Comparison of ENCODE assay signal across 10 mouse cellular contexts in the genomic region with DNA sequence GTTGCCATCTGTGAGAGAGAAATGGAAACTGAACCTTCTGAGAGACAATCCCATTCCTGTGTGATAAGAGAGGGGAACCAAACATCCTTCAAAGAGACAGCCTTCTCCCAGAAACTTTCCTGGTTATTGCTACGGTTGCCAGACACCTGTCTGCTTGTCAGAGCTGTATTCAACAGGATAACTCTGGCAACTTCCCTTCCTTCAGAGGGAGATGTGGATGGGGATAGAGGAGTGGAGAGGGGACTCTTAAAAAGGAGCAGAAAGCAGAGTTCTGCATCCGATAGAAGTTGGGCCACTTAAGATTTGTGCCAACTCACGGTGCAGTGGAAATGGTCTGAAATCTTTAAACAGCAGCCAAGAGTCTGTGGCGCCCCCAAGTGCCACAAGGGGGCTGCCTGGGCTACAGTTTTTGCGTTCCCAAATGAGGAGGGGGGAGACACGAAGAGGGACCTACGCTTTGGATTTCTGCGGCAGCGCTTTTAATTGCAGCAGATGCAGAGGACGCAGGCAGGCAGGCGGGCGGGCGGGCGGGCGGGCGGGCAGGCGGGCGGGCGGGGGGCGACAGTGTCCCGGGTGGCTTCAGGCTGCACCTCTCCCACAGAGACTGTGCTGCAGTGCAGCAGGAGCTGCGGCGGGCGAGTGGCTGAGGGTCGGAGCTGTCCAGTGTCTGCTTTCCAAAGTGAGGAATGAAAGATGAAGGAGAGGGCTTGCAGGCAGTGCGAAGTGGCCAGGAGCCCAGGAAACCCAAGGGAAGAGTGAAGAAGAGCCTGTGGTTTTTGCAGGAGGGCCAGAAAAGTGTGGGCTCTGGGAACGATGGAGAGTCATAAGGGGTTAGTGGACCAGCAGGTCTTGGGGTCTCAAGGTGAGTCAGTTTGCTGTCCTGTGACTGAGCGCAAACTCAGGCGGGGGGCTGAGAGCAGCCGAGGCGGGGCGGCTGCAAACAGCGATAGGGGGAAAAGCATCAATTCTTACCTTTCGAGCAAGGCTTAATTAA. TPM values are rescaled to one million over a fixed set of nuclear protein-coding genes. Genes with fewer than 3 reads are reported as not detected.
DNase-seq lines count a peak whose midpoint lies in the region; ATAC-seq and TF ChIP-seq lines count a peak whose summit lies in the region.
"Had no signal": no experiment of that assay in that cellular context is flagged by ENCODE, and none has a peak within 500 bp of the region (broad histone marks: within the 10 kb centered on the region; RNA-seq: fewer than 3 reads in every experiment).

No protein-coding gene starts in this region.

- intact Hi-C loops in heart, postnatal 10 days (cut with DNase I), result no loop called here

- peaks cover 56% of the 10 kb centered on the region for H3K36me3 ChIP-seq in heart, embryonic 12.5 days
- peaks cover 99% of the 10 kb centered on the region for H3K36me3 ChIP-seq in embryonic facial prominence, embryonic 10.5 days (replicated peaks)
- H3K36me3 ChIP-seq in hindbrain, postnatal 0 days (ENCODE audit: insufficient read depth, low read length), result peaks cover 16% of the 10 kb centered on the region; the same call in 1 of the 2 replicates
- H3K36me3 ChIP-seq in midbrain, embryonic 16.5 days (ENCODE audit: control insufficient read depth, insufficient read depth, low read length), result peaks cover 40% of the 10 kb centered on the region

- TF ChIP-seq CTCF in hindbrain, postnatal 0 days (IDR thresholded peaks at IDR 0.05; ENCODE audit: low read depth), result peak; percentile 45

- no peak overlapping the region for H3K27ac ChIP-seq in heart, embryonic 12.5 days (ENCODE audit: poor library complexity, severe bottlenecking)
- H3K27ac ChIP-seq in embryonic facial prominence, embryonic 10.5 days (replicated peaks), result peak overlapping the region; percentile 77
- no peak overlapping the region for H3K27ac ChIP-seq in hindbrain, postnatal 0 days
- H3K27ac ChIP-seq in midbrain, embryonic 16.5 days (ENCODE audit: low read length), result no peak overlapping the region

- DNase-seq in heart, postnatal 10 days, result no peak
- DNase-seq in embryonic facial prominence, embryonic 10.5 days (ENCODE audit: low spot score), result peak; percentile 59
- DNase-seq in hindbrain, postnatal 0 days (ENCODE audit: low spot score), result peak; percentile 53
- DNase-seq in frontal cortex, postnatal 36 days (ENCODE audit: low spot score in 2 of 2), result no peak
- DNase-seq in urinary bladder, postnatal 14 days (ENCODE audit: low spot score), result no peak
- DNase-seq in ovary, postnatal 14 days (ENCODE audit: low spot score), result no peak
- DNase-seq: adrenal gland, postnatal 36 days; gastrocnemius, postnatal 10 days had no signal

- peaks cover 11% of the 10 kb centered on the region for H3K9me3 ChIP-seq in heart, embryonic 12.5 days (replicated peaks)
- peaks cover 27% of the 10 kb centered on the region for H3K9me3 ChIP-seq in embryonic facial prominence, embryonic 10.5 days
- no peaks in the 10 kb centered on the region for H3K9me3 ChIP-seq in hindbrain, postnatal 0 days (ENCODE audit: low read length)
- no peaks in the 10 kb centered on the region for H3K9me3 ChIP-seq in midbrain, embryonic 16.5 days (replicated peaks; ENCODE audit: control insufficient read depth, low read length, poor library complexity, severe bottlenecking)

- WGBS in heart, embryonic 12.5 days, result 52% methylated on average over 33 of the region's 34 CpGs
- 49% methylated on average over 34 of the region's 34 CpGs for WGBS in embryonic facial prominence, embryonic 10.5 days
- WGBS in hindbrain, postnatal 0 days, result 40% methylated on average over 34 of the region's 34 CpGs
- 46% methylated on average over 32 of the region's 34 CpGs for WGBS in midbrain, embryonic 16.5 days

- no peak overlapping the region; the same call in 1 of the 2 replicates for H3K4me3 ChIP-seq in heart, embryonic 12.5 days
- H3K4me3 ChIP-seq in embryonic facial prominence, embryonic 10.5 days, result peak overlapping the region; percentile 53
- peak overlapping the region; percentile 10; the same call in 1 of the 2 replicates for H3K4me3 ChIP-seq in hindbrain, postnatal 0 days (ENCODE audit: low read length)
- peak overlapping the region; percentile 23 for H3K4me3 ChIP-seq in midbrain, embryonic 16.5 days (ENCODE audit: low read depth, low read length)

- H3K4me2 ChIP-seq in heart, embryonic 12.5 days, result peak overlapping the region; percentile 27
- H3K4me2 ChIP-seq in hindbrain, postnatal 0 days (ENCODE audit: low read depth, low read length), result peak overlapping the region; percentile 48
- peak overlapping the region; percentile 40 for H3K4me2 ChIP-seq in midbrain, embryonic 16.5 days (ENCODE audit: low read length)

- H3K9ac ChIP-seq in heart, embryonic 12.5 days, result no peak overlapping the region
- no peak overlapping the region for H3K9ac ChIP-seq in hindbrain, postnatal 0 days (replicated peaks; ENCODE audit: low read length)
- no peak overlapping the region for H3K9ac ChIP-seq in midbrain, embryonic 16.5 days (ENCODE audit: low read depth, low read length)

- ATAC-seq in heart, embryonic 12.5 days (ENCODE audit: insufficient number of reproducible peaks, low FRiP score), result no peak
- no peak for ATAC-seq in hindbrain, postnatal 0 days
- no peak for ATAC-seq in midbrain, embryonic 16.5 days

- 0 out of 2 replicates have a peak, but pooled peaks cover 17% of the 10 kb centered on the region for H3K27me3 ChIP-seq in heart, embryonic 12.5 days (replicated peaks)
- H3K27me3 ChIP-seq in embryonic facial prominence, embryonic 10.5 days (replicated peaks; ENCODE audit: low read depth, poor library complexity, severe bottlenecking), result peaks cover 31% of the 10 kb centered on the region; the same call in 1 of the 2 replicates
- H3K27me3 ChIP-seq in hindbrain, postnatal 0 days (ENCODE audit: insufficient read depth, low read length), result no peaks in the 10 kb centered on the region
- H3K27me3 ChIP-seq in midbrain, embryonic 16.5 days (ENCODE audit: control insufficient read depth, insufficient read depth, low read depth, low read length), result no peaks in the 10 kb centered on the region

- peaks cover 3% of the 10 kb centered on the region; the same call in 1 of the 2 replicates for H3K4me1 ChIP-seq in heart, embryonic 12.5 days (replicated peaks)
- peaks cover 28% of the 10 kb centered on the region for H3K4me1 ChIP-seq in embryonic facial prominence, embryonic 10.5 days
- H3K4me1 ChIP-seq in hindbrain, postnatal 0 days (ENCODE audit: insufficient read depth, low read length), result no peaks in the 10 kb centered on the region
- H3K4me1 ChIP-seq in midbrain, embryonic 16.5 days (ENCODE audit: control insufficient read depth, insufficient read depth, low read length), result peaks cover 2% of the 10 kb centered on the region; the same call in 1 of the 2 replicates

RNA-seq across cellular contexts. Expression of a gene that starts 12.6 kb away (rescaled TPM):
- polyA plus RNA-seq in heart, embryonic 12.5 days (2016; fragmentation: Nextera tagmentation; extraction: Ambion mirVana), result 0.34 and 0.54 TPM in 2 replicates
- total RNA-seq in heart, postnatal 10 days (2021), result under 1 TPM; 0.14 to 0.42 TPM
- polyA plus RNA-seq in embryonic facial prominence, embryonic 10.5 days (2016; fragmentation: Nextera tagmentation; extraction: Ambion mirVana), result 0.87 and 0.88 TPM in 2 replicates
- 1.4 and 1.9 TPM in 2 replicates for total RNA-seq in hindbrain, postnatal 0 days (2014; rRNA removed)
- 0.81 and 1.3 TPM in 2 replicates for polyA plus RNA-seq in hindbrain, postnatal 0 days (2015; fragmentation: Nextera tagmentation; extraction: Ambion mirVana)
- 2.0 and 2.2 TPM in 2 replicates for polyA plus RNA-seq in midbrain, embryonic 16.5 days (2015; fragmentation: Nextera tagmentation; extraction: Ambion mirVana)

Comparison
In these comparisons a context has a peak if more than half of its experiments do, and no peak if none do; other contexts are left out.
1. DNase-seq: peak in embryonic facial prominence, embryonic 10.5 days (single experiment) and hindbrain, postnatal 0 days (single experiment); none in heart, postnatal 10 days (0 of 2), frontal cortex, postnatal 36 days (0 of 2), urinary bladder, postnatal 14 days (single experiment) and ovary, postnatal 14 days (single experiment).
2. Peak in every context shown above with its lines, with median percentiles within 50 percentile points of each other: H3K4me2 ChIP-seq.